Mouse (Mus musculus): ENCODE results near the gene Ltb.
A peak's percentile ranks its signal among the peaks of the same experiment; 100 is the strongest.

Gene Ltb

DNA sequence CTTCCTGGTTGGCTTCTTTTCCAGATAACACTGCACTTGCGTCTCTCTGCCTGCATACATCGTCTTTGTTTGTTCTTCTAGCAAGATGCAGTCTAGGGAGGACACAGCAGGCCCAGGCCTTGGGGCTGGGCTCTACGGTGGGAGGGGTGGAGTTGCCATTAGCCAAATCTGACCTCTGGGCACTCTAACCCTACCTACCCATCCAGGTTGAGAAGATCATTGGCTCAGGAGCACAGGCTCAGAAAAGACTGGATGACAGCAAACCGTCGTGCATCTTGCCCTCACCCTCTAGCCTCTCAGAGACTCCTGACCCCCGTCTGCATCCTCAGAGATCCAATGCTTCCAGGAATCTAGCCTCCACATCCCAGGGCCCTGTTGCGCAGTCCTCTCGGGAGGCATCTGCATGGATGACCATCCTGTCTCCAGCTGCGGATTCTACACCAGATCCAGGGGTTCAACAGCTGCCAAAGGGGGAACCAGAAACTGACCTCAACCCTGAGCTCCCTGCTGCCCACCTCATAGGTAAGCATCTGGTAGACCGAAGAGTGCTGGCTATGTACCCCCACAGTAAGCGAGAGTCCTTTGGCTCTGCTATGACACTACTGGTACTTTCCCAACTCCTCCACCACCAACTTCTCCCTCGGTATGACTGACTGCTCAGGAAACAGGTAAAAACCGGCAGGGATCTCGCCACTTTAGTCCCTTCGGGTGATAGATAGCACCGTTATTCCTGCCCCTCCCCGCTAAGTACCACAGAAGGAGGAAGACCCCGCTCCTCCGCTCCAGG lies 798 bp downstream of the Ltb start:
- no peak for DNase-seq (ENCODE audit: low read depth, low spot score)

DNA sequence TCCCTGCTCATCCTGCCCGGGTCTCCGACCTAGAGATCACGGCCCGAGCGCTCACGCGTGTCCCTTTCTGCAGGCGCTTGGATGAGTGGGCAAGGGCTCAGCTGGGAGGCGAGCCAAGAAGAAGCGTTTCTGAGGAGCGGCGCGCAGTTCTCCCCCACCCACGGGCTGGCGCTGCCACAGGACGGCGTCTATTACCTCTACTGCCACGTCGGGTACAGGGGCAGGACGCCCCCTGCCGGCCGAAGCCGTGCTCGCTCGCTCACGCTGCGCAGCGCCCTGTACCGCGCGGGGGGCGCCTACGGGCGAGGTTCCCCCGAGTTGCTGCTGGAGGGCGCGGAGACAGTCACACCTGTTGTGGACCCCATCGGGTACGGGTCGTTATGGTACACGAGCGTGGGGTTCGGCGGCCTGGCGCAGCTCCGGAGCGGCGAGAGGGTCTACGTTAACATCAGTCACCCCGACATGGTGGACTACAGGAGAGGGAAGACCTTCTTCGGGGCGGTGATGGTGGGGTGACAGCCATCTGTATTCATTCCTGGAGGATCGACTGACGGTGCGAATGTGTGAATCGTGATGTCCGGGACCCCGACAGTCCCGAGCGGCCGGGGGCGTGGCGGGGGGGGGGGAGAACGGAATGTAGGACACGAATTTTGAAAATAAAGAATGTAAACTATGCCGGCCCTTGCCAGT lies 1.5 kb downstream of the Ltb start:
- peak; percentile 51 for DNase-seq (ENCODE audit: low read depth, low spot score)

- DNase-seq (ENCODE audit: low read depth, low spot score), result no peak
These were observed 2.0 kb downstream of the Ltb start for GRCm38 (mm10) chr17:35196321-35196641.

DNA sequence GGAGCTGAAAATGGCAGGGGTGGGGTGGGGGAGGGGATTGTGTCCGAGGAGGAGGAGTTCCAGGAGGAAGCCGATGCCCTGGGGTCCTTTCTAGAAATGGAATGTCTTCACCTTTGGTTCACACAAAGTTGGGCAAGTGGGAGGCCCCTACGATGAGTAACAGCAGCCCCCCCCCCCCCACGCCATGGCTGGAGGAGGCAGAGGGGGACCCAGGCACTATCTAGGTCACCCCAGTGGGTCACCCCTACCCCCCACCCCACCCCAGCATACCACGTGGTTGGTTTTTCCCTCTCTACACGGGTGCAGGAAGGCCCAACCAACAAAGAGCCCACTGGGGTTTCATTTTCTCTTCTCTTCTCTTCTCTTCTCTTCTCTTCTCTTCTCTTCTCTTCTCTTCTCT lies 2.9 kb downstream of the Ltb start:
- DNase-seq (ENCODE audit: low read depth, low spot score), result no peak

GRCm38 (mm10) chr17:35198029-35198428 lies 3.8 kb downstream of the Ltb start:
- no peak for DNase-seq (ENCODE audit: low read depth, low spot score)

DNA sequence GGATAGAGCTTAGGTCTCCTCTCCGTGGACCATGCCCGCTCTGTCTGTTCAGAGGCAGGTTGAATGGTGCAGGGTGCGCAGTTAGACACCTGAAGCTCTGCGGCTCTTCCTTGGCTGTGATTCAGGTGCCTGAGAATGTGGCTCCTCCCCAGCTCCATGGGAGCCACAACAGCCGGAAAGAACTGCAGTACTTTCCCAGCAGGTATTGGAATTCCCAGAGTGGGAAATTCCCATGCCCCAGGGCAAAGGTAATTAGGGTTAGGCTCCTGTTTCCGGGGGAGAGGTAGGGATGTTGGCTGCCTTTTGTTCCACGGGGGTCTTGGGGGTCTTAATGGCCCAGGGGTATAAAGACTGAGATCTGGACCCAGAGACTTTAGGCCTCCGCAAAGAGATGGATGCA lies 4.7 kb downstream of the Ltb start:
- no peak for DNase-seq (ENCODE audit: low read depth, low spot score)

DNA sequence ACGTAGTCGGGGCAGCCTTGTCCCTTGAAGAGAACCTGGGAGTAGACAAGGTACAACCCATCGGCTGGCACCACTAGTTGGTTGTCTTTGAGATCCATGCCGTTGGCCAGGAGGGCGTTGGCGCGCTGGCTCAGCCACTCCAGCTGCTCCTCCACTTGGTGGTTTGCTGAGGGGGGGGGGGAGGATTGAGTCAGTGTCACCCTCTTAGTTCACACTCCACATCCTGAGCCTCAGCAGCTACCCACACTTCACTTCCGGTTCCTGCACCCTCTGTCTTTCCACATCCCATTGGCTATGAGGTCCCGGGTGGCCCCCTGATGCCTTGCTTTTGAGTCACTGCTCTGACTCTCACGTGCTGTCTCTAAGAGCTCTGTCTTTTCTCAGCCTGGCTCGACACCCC lies 6.2 kb downstream of the Ltb start:
- DNase-seq (ENCODE audit: low read depth, low spot score), result no peak

DNA sequence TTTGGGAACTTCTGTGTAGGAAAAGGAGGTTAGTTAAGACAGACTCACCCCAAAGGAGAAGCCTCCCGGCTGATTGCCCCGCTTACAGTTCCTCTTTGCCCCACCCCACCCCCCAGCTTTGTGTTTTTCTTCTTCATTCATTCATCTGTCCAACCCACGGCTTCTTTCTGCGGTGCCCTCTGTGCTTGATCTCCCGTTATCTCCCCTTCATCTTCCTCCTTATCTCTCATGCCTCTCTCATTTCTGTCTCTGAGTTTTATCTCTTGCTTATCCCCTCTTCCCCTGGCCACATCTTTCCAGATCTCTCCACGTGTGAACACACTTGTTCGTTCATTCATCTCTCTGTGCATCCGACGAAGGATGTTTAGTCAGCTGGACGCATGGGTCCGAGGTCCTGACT lies 6.9 kb downstream of the Ltb start:
- DNase-seq (ENCODE audit: low read depth, low spot score), result no peak

DNA sequence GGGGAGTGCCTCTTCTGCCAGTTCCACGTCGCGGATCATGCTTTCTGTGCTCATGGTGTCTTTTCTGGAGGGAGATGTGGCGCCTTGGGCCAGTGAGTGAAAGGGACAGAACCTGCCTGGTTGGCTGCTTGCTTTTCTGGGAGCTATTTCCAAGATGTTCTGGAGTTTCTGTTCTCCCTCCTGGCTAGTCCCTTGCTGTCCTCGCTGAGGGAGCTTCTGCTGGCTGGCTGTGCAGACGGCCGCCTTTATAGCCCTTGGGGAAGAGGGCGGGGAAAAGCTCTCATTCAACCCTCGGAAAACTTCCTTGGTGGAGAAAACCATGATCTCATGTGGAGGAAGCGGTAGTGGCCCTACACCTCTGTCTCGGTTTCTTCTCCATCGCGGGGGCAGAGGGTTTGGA lies 7.5 kb downstream of the Ltb start, which contains the start of gene Tnf:
TSS of gene Tnf (minus strand) at position 221 of the 400 bp plus-strand sequence.
- no peak for DNase-seq (ENCODE audit: low read depth, low spot score)

- DNase-seq (ENCODE audit: low read depth, low spot score), result no peak
These were observed 8.2 kb downstream of the Ltb start for GRCm38 (mm10) chr17:35202442-35202841.

DNA sequence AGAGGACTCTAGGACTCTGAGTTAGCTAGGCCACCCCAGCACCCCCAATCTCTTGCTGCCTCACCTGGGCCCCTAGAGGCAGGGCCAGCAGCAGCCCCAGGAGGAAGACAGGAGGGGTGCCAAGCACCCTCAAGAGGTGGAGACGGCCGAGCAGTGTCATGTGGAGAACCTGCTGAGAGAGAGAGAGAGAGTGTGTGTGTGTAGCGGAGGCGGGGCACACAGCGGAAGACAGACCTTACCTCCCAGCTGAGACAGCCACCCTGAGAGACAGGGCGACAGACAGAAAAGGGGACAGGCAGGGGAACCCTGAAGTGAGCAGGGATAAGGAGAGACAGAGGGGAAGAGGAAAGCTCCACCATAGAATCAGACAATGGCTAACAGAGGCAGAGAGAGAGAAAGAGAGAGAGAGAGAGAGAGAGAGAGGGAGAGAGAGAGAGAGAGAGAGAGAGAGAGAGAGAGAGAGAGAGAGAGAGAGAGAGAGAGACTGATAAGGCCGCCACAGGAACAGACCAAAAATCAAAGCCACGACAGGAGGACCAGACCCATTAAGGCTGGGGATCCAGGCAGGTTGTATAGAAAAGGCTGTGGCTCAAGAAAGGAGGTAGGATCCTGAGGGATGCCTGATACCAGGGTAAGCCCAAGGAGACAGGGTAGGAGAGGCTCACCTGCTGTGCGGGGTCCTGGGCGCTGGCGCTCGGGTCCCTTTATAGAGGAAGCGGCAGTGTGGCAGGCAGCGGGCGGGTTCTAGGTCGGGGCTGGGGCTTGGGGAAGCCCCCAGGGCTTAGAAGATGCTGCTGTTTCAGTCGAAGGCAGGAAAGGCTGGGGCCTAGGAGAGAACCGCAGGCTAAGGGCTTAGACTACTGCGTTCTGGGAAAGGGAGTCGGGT lies 10.5 kb downstream of the Ltb start, which contains the start of gene Lta:
TSS of gene Lta (minus strand) at position 858 of the 886 bp plus-strand sequence.
- no peak for DNase-seq (ENCODE audit: low read depth, low spot score)

- no peak for DNase-seq (ENCODE audit: low read depth, low spot score)
These were observed 11.1 kb downstream of the Ltb start for GRCm38 (mm10) chr17:35205380-35205769.

DNA sequence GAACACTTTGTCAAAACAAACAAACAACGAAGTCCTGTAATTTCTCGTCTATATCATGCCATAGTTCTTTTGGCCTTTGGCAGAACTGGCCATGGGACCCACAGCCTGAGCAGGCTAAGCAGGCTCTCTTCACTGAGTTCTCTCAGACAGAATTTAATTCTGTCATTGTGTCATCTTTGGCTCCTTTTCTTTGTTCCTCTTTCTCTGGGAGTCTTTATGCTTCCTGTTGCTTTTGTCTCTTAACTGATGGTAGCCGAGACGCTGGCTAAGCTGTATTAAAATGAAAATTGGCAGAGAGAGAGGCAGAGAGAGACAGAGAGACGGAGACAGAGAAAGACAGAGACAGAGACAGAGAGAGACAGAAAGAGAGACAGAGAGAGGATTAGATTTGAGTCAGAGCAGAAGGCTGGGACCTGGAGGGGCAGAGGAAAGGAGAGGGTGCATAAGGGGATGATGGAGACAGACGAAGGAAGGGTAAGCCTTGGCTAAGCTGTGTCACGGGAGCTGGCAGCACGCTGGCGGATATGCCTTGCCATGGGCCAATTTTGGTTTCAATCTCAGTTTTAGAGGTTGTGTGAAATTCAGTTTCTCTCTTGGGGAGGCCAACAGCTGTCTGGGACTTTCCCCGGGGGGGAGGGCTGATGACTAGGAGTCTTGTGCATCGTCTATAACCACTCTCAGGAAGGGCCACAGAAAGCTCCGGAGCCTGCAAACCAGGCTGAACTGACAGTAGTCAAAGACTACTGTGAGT lies 15.7 kb downstream of the Ltb start:
- no peak for DNase-seq (ENCODE audit: low read depth, low spot score)

DNA sequence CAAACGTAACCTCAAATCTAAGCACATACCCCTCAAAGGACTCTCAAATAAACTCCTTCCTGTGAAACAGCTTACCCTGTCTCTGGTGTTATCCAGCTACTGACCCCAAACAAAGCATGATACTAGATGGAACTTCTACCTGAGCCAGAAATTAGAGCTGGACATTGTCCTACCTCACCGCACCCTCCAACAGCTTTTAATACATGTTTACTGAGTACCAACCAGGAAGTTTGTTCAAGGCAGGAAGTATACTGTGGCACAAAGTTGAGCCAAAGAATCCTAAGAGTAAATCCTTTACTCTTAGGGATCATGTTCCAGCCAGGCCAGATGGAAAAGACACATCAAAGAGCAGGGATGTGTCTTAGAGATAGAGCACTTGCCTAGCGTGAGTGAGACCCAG lies 16.4 kb downstream of the Ltb start:
- DNase-seq (ENCODE audit: low read depth, low spot score), result no peak

DNA sequence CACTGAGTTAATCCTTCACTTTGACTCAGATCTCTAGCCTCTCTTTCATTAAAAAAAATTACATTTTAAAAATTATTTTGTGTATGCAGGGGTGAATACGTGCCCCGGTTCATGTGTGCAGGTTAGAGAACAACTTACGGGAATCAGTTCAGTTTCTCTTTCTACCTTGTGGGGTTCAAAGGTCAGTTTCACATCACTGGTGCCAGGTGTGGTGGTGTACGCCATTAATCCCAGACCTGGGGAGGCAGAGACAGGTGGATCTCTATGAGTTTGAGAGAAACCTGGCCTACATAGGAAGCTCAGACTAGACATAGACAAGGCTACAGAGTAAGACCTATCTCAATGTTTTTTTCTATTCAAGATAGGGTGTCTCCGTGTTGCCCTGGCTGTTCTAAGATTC lies 18.8 kb downstream of the Ltb start:
- DNase-seq (ENCODE audit: low read depth, low spot score), result no peak

DNA sequence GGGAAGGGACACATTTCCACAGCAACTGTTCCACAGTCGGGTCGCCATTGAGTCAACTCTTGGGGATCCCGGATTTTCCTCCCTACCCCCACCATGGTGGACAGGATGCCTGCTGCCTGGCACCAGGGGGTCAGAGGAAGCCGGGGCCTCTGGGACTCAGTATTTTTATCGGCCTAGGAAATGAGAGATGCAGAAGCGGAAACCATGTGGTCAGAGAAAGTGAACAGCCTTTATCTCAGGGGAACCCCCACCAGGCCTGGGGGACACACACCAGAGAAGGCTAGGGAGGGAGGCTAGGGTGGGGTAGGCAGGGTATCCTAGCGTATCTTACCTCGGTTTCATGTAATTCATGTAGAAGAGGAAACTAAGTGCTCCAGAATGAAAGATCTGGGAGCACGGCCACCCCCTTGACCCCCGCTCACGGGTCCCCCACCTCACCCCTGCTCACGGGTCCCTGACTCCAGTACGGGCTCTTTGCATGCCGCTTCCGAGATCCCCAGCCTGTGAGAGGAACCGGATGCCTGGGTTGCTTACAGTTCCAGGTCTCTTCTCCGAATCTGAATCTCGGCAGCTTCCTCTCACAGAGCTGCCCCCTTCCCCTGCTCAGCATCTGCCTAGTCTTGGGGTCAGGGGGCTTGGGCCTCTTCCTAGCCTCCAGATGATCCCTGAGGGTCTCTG lies 24.4 kb downstream of the Ltb start:
- no peak for DNase-seq (ENCODE audit: low read depth, low spot score)

DNA sequence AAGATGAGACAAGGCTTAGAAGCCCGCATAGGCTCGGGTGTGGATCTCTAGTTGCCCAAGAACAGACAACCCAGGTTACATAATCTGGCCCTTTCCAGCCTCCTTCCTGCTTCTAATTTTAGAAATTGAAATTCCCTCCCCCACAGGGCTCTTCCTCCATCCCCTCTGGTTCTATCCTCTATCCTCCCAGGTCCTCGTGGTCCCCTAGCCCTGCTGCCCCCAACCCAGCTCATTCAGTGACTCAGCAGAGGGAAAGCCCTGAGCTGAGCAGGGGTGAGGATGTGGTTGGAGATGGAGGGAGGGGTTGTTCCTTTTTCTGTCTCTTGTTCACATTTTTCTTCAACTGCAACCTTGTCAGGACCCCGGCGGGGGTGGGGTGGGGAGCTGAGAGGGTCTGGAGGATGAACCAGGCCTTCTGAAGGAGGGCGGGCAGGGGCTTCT lies 25.4 kb downstream of the Ltb start:
- DNase-seq (ENCODE audit: low read depth, low spot score), result no peak

DNA sequence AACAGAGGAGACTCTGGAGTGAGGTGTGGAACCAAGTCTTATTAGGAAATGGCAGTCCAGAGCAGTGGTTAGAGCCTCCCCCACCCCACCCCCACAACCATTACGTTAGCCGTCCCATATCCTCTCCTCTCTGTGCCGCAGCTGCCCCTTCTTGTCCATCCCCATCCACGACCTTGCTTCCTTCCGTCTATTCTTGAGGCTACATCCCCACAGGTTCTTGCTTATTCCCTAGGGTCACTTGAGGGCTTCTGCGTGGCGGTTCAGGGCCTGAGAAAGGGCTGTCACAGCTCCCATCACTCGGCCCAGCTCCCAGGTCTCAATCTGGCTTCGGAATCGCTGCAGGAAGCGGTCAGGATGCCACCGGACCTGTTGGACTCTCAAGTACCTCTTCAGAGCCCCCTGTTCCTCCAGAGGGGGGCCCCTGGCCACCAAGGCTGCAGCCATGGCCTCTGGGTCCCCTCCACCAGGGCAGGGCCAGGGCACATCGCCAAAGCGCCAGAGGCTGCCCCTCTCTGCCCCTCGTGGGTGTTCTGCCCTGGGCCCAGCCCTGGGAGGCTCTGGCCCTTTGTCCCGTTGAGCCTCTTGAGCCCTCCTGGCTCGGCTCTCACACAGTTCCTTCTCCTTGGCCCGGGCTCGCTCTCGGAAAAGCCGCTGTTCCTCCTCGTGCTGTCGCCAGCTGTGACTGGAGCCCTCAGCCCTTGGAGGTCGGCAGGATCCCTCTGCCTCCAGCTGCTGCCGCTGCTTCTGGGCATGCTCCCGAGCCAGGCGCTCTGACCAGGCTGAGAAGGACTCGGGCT lies 26.1 kb downstream of the Ltb start, which contains the start of gene Gm16181:
TSS of gene Gm16181 (plus strand) at position 679 of the 797 bp plus-strand sequence.
- DNase-seq (ENCODE audit: low read depth, low spot score), result no peak

- DNase-seq (ENCODE audit: low read depth, low spot score), result no peak
These were observed 28.1 kb downstream of the Ltb start for GRCm38 (mm10) chr17:35222299-35222698.

GRCm38 (mm10) chr17:35224641-35225040 lies 30.4 kb downstream of the Ltb start:
- no peak for DNase-seq (ENCODE audit: low read depth, low spot score)
